Mouse (Mus musculus) bone marrow, adult 2 months (tissue): ENCODE measurements at regions not wholly inside any gene's neighbourhood (a gene's known extent, or its start where the extent isn't known, plus 50 kb on each side); places are given as distances from the start of the nearest gene placed in this dataset.

ENCODE experiments used
- H3K27ac ChIP-seq: fragments of 200-500 bp; 2 replicates; pipeline ENCODE4 v1.5.1; 2012; ENCODE audit warnings: low read depth, mild to moderate bottlenecking, control low read depth, inconsistent platforms, low read length; ENCODE audit not compliant: control insufficient read depth, poor library complexity, insufficient read depth
- H3K4me1 ChIP-seq: fragments of 200-500 bp; 2 replicates; pipeline ENCODE4 v1.6.1; 2011; ENCODE audit warnings: low read length; ENCODE audit not compliant: control insufficient read depth, insufficient read depth
- H3K4me3 ChIP-seq: fragments of 200-500 bp; replicated peaks from 2 replicates; pipeline ENCODE3; 2011; ENCODE audit warnings: mild to moderate bottlenecking, low read depth, low read length, control low read depth; ENCODE audit not compliant: control insufficient read depth
- CTCF ChIP-seq: fragments of 200-500 bp; IDR thresholded peaks from 2 replicates; pipeline ENCODE4 v1.5.1; 2011; ENCODE audit warnings: low read length, control low read depth; ENCODE audit not compliant: control insufficient read depth, insufficient read depth
- POLR2A ChIP-seq: fragments of 200-500 bp; IDR thresholded peaks from 2 replicates; pipeline ENCODE4 v1.6.1; 2011; ENCODE audit warnings: low read depth, mild to moderate bottlenecking, control low read depth, low read length, borderline replicate concordance; ENCODE audit not compliant: control insufficient read depth
- WGBS: fragments of 180-500 bp; shearing (Covaris S2); methylation state at CpG from one replicate; pipeline ENCODE4 v1.1.7; 2018; 5-methylcytosine and 5-hydroxymethylcytosine counted together

DNA sequence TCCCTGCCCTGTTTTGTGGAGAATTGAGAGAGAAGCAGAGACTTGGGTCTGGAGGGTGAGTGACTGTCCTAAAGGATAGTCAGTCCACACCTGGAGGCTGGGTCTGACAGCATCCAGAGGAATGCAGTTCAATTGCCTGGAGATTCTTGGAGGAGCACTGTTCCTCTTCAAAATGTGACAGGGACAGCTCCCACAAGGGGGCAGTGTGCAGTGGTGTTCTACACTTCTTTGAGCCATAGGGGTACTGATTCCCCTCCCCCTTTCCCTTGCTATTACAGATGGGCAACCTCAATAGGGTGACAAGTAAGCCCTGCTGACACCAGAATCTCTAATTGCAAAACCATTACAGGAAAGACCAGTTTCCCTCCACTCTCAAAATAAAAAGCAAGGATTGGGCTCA lies 63.7 kb upstream of the Gm773 start:
- Histone ChIP-seq H3K27ac (no peak overlapping the region), H3K4me1 (no peaks in the 10 kb centered on the region), H3K4me3 (no peak overlapping the region)
- TF ChIP-seq POLR2A (no peak), CTCF (no peak)

DNA sequence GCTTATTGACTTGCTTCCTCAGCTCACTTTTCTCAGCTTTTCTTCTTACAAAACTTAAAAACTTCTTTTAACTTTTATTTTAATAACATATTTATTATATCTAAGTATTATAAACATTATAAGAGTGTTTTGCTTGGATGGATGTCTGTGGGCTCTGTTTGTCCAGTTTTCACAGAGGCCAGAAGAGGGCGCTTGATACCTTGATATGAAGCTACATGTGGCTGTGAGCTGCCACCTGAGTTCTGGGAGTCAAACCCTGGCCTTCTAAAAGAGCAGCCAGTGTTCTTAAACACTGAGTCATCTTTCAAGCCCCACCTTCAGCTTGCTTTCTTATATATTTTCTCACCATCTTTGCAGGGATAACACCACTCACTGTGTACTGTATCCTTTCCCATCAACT lies 61.5 kb upstream of the Gm773 start:
- 0% methylated on average over 1 of the region's 1 CpGs for WGBS
- Histone ChIP-seq H3K4me3 (no peak overlapping the region), H3K27ac (no peak overlapping the region), H3K4me1 (no peaks in the 10 kb centered on the region)
- TF ChIP-seq CTCF (peak; percentile 6; the same call in 1 of the 2 replicates), POLR2A (no peak)

DNA sequence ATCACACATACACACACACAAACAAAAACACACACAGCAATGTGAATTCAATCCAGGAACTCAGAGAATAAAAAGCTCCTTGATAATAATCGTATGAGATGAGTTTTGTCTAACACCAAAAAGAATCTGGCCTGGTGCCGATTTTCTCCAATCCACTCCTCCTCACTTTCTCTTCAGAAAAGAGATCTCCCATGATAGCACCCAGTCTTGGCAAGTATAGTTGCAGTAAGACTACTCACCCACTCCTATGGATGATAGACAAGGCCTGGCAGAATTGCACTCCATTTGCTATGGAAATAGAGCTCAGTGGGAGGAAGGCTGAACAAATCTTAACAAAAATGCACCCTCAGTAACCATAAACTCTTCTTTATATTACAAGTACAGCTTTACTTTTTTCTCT lies 57.0 kb upstream of the Gm773 start:
- WGBS = 78% methylated on average over 2 of the region's 2 CpGs
- Histone ChIP-seq H3K27ac (no peak overlapping the region), H3K4me1 (no peaks in the 10 kb centered on the region), H3K4me3 (no peak overlapping the region)
- TF ChIP-seq CTCF = no peak
- no peak for TF ChIP-seq POLR2A
